Mouse (Mus musculus): ENCODE measurements around the gene Olfr1426. TPM values are rescaled to one million over a fixed set of nuclear protein-coding genes. Genes with fewer than 3 reads are reported as not detected.
"Not testable (repeated sequence)": the region's sequence is repeated elsewhere in the genome, so short reads cannot be mapped to it uniquely, and the experiment has no call there.

Olfr1426 gene
- polyA plus RNA-seq, 1 experiment from 2014 or later: not detected

DNA sequence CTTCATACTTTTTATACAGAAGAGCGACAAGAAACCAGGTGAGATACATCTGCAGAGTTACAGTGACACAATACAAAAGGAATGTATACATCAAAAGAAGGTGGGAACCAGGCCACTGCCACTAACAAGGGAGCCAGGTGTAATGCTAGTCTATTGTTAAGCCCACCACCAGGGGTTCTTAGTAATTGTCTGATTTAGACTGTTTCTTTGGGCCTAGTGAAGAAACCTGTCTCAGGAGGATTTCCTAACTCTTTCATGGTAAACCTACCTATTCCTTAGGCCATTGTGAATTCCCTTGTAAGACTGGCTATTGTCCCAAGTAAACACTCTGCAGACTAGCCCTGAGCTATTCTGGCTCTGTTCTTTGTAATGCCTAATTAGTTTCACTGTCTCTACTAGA, 22.3 kb downstream of the Olfr1426 start:
- 71% methylated on average over 1 of the region's 1 CpGs for WGBS
- not testable (repeated sequence) for H3K9ac ChIP-seq (ENCODE audit: low read length)

DNA sequence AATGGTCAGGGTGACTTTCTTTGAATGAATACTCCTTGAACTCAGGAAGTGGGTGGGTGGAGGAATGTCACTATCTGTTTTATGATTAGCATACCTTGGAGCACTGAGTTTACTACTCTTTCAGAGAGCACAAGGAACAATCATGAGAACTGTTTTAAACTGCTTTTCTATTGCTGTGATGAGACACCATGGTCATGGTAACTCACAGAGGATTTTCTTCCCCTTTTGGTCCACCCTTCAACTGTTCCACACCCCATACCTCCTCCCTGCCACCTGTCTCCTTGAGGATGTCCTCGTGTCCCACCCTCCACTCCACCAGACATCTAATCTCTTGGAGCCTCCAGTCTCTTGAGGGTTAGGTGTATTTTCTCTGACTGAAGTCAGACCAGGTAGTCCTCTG, 24.0 kb downstream of the Olfr1426 start:
- H3K4me3 ChIP-seq (ENCODE audit: low read depth, low read length); H3K27ac ChIP-seq (ENCODE audit: low read depth, low read length); H3K4me1 ChIP-seq (ENCODE audit: control insufficient read depth, insufficient read depth, low read length); H3K36me3 ChIP-seq (ENCODE audit: control insufficient read depth, insufficient read depth, low read length); DNase-seq (ENCODE audit: low spot score); H3K27me3 ChIP-seq (ENCODE audit: control insufficient read depth, insufficient read depth, low read length); H3K4me2 ChIP-seq (ENCODE audit: low read depth); H3K9ac ChIP-seq (ENCODE audit: low read length); ATAC-seq (ENCODE audit: insufficient read depth, low FRiP score, low TSS enrichment); H3K9me3 ChIP-seq (ENCODE audit: control insufficient read depth, low read length): not testable (repeated sequence)
- WGBS: 68% methylated on average over 1 of the region's 1 CpGs

More for the DNA sequence above, 22.3 kb downstream of the Olfr1426 start:
- not testable (repeated sequence) for H3K4me2 ChIP-seq (ENCODE audit: low read depth); H3K4me3 ChIP-seq (ENCODE audit: low read depth, low read length); H3K27ac ChIP-seq (ENCODE audit: low read depth, low read length); ATAC-seq (ENCODE audit: insufficient read depth, low FRiP score, low TSS enrichment); H3K9me3 ChIP-seq (ENCODE audit: control insufficient read depth, low read length); H3K36me3 ChIP-seq (ENCODE audit: control insufficient read depth, insufficient read depth, low read length); H3K4me1 ChIP-seq (ENCODE audit: control insufficient read depth, insufficient read depth, low read length); DNase-seq (ENCODE audit: low spot score); H3K27me3 ChIP-seq (ENCODE audit: control insufficient read depth, insufficient read depth, low read length)

DNA sequence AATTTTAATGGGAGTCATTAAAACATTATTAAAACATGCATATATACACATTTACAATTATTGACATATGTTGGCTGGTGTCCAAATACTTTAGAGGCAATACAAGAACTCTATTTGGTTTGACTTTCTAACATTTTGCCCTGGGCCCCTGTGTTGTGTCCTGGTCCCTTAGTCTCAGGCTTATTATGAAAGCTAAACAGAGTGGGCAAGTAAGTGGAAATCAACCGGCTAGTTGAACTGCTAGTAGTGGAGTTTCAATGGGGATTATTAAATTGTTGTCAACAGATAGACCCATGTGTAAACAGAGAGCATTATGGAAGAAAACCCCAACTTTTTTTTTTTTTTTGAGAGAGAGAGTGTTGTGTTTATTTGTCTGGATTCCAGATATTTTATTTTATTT, 29.2 kb downstream of the Olfr1426 start, which contains the start of gene Olfr1424:
Gene Olfr1424 (minus strand): TSS at position 101 of the 400 bp plus-strand sequence.
- 79% methylated on average over 1 of the region's 1 CpGs for WGBS
- H3K9me3 ChIP-seq (ENCODE audit: control insufficient read depth, low read length); H3K9ac ChIP-seq (ENCODE audit: low read length); H3K4me3 ChIP-seq (ENCODE audit: low read depth, low read length); DNase-seq (ENCODE audit: low spot score); H3K4me1 ChIP-seq (ENCODE audit: control insufficient read depth, insufficient read depth, low read length); H3K36me3 ChIP-seq (ENCODE audit: control insufficient read depth, insufficient read depth, low read length); H3K4me2 ChIP-seq (ENCODE audit: low read depth); H3K27ac ChIP-seq (ENCODE audit: low read depth, low read length); ATAC-seq (ENCODE audit: insufficient read depth, low FRiP score, low TSS enrichment); H3K27me3 ChIP-seq (ENCODE audit: control insufficient read depth, insufficient read depth, low read length): not testable (repeated sequence)

DNA sequence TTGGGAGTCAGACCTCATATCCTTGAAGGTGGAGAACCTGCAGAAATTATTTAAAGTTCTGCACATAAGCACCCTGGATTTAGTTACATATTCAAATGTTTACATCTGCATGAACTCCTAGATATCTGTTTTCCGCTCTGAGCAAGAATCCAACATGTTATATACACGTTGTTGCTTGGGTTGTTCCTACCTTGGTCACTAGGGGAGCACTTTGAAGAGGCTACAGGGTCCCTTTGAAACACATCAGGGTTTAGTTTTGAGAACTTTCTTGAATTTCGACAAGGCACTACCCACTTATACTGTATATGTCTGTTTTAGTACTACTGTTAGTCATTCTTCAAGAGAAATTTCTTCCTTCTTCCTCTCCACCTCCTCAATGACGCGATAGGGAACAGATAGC, 48.6 kb downstream of the Olfr1426 start:
- WGBS: 94% methylated on average over 5 of the region's 5 CpGs
- H3K4me2 ChIP-seq (ENCODE audit: low read depth): no peak overlapping the region
- no peak overlapping the region for H3K9ac ChIP-seq (ENCODE audit: low read length)
- no peaks in the 10 kb centered on the region for H3K36me3 ChIP-seq (ENCODE audit: control insufficient read depth, insufficient read depth, low read length)
- H3K4me1 ChIP-seq (ENCODE audit: control insufficient read depth, insufficient read depth, low read length): no peaks in the 10 kb centered on the region
- no peak overlapping the region for H3K27ac ChIP-seq (ENCODE audit: low read depth, low read length)
- no peak for ATAC-seq (ENCODE audit: insufficient read depth, low FRiP score, low TSS enrichment)
- H3K27me3 ChIP-seq (ENCODE audit: control insufficient read depth, insufficient read depth, low read length): no peaks in the 10 kb centered on the region
- no peak for DNase-seq (ENCODE audit: low spot score)
- no peaks in the 10 kb centered on the region for H3K9me3 ChIP-seq (ENCODE audit: control insufficient read depth, low read length)
- no peak overlapping the region for H3K4me3 ChIP-seq (ENCODE audit: low read depth, low read length)

DNA sequence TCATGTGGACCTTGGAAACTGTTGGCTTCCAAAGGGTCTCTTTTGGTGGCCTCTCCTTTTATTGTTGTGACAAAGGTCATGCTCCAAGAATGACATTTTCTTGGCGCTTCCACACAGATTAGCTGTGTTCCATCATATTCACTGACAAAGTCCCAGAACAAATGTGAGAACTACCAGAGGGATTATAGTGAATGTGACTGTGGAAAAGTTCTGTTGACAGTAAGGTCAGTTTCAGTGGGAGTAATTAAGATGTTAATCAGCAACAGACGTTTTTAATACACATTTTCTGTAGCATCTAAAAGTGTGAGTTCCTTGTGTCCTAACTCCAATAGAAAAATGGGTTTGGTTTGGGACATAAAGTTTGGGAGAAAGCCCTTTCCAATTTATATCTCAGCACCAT, 50.6 kb downstream of the Olfr1426 start, which contains the start of gene Olfr1423:
Gene Olfr1423 (minus strand): TSS at position 101 of the 400 bp plus-strand sequence.
- Histone ChIP-seq H3K4me1 (ENCODE audit: control insufficient read depth, insufficient read depth, low read length) (no peaks in the 10 kb centered on the region), H3K4me2 (ENCODE audit: low read depth) (no peak within 1 kb of the TSS), H3K27me3 (ENCODE audit: control insufficient read depth, insufficient read depth, low read length) (no peaks in the 10 kb centered on the region), H3K4me3 (ENCODE audit: low read depth, low read length) (no peak within 1 kb of the TSS), H3K27ac (ENCODE audit: low read depth, low read length) (no peak within 1 kb of the TSS), H3K9ac (ENCODE audit: low read length) (no peak within 1 kb of the TSS), H3K9me3 (ENCODE audit: control insufficient read depth, low read length) (no peaks in the 10 kb centered on the region), H3K36me3 (ENCODE audit: control insufficient read depth, insufficient read depth, low read length) (no peaks in the 10 kb centered on the region)
- WGBS: 80% methylated on average over 2 of the region's 2 CpGs
- no peak for ATAC-seq (ENCODE audit: insufficient read depth, low FRiP score, low TSS enrichment)
- no peak for DNase-seq (ENCODE audit: low spot score)

DNA sequence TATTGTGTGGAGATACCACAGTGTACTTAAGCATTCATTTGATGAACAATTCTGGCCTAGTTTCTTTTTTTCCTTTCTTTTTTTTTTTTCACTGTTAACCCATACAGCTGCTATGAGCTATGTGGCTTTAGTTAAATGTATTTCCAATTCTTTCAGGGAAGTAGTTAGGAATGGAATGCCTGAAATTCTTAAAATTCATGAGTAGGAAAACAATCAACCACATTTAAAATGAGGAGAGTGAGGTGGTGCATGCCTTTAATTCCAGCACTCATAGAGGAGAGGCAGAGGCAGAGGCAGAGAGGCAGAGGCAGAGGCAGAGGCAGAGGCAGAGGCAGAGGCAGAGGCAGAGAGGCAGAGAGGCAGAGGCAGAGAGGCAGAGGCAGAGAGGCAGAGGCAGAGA, 54.1 kb downstream of the Olfr1426 start:
- no peak overlapping the region for H3K4me3 ChIP-seq (ENCODE audit: low read depth, low read length)
- ATAC-seq (ENCODE audit: insufficient read depth, low FRiP score, low TSS enrichment): no peak

More for the DNA sequence above, 54.1 kb downstream of the Olfr1426 start:
- H3K27ac ChIP-seq (ENCODE audit: low read depth, low read length): no peak overlapping the region
- no peak overlapping the region for H3K9ac ChIP-seq (ENCODE audit: low read length)
- H3K9me3 ChIP-seq (ENCODE audit: control insufficient read depth, low read length): no peaks in the 10 kb centered on the region
- no peak overlapping the region for H3K4me2 ChIP-seq (ENCODE audit: low read depth)
- H3K4me1 ChIP-seq (ENCODE audit: control insufficient read depth, insufficient read depth, low read length): no peaks in the 10 kb centered on the region
- H3K27me3 ChIP-seq (ENCODE audit: control insufficient read depth, insufficient read depth, low read length): no peaks in the 10 kb centered on the region
- H3K36me3 ChIP-seq (ENCODE audit: control insufficient read depth, insufficient read depth, low read length): no peaks in the 10 kb centered on the region
- DNase-seq (ENCODE audit: low spot score): no peak

Other genes starting within 250 kb of the Olfr1426 start
- gene Olfr1418, start 230.9 kb downstream of the Olfr1426 start, polyA plus RNA-seq (2014; fragmentation: Nextera tagmentation; extraction: Ambion mirVana): not detected in 2 replicates
- not detected in 2 replicates for gene Olfr1419, start 216.9 kb downstream of the Olfr1426 start, polyA plus RNA-seq (2014; fragmentation: Nextera tagmentation; extraction: Ambion mirVana)
- not detected in 2 replicates for gene Olfr1420, start 205.4 kb downstream of the Olfr1426 start, polyA plus RNA-seq (2014; fragmentation: Nextera tagmentation; extraction: Ambion mirVana)
- 24.7 and 25.7 TPM in 2 replicates for gene Patl1, start 179.6 kb downstream of the Olfr1426 start, polyA plus RNA-seq (2014; fragmentation: Nextera tagmentation; extraction: Ambion mirVana)
- 6.6 and 6.7 TPM in 2 replicates for gene Osbp, start 126.1 kb downstream of the Olfr1426 start, polyA plus RNA-seq (2014; fragmentation: Nextera tagmentation; extraction: Ambion mirVana)
- not detected in 2 replicates for gene Olfr1423, start 50.7 kb downstream of the Olfr1426 start, polyA plus RNA-seq (2014; fragmentation: Nextera tagmentation; extraction: Ambion mirVana)
- gene Olfr1424, start 29.3 kb downstream of the Olfr1426 start, polyA plus RNA-seq (2014; fragmentation: Nextera tagmentation; extraction: Ambion mirVana): not detected in 2 replicates
- not detected in 2 replicates for gene Olfr1425, start 14.3 kb downstream of the Olfr1426 start, polyA plus RNA-seq (2014; fragmentation: Nextera tagmentation; extraction: Ambion mirVana)
- not detected in 2 replicates for gene Olfr1427, start 11.3 kb upstream of the Olfr1426 start, polyA plus RNA-seq (2014; fragmentation: Nextera tagmentation; extraction: Ambion mirVana)
- gene Olfr1428, start 23.9 kb upstream of the Olfr1426 start, polyA plus RNA-seq (2014; fragmentation: Nextera tagmentation; extraction: Ambion mirVana): not detected in 2 replicates
- gene Olfr76, start 31.2 kb upstream of the Olfr1426 start, polyA plus RNA-seq (2014; fragmentation: Nextera tagmentation; extraction: Ambion mirVana): not detected in 2 replicates
- gene Olfr1555-ps1, start 78.1 kb upstream of the Olfr1426 start, polyA plus RNA-seq (2014; fragmentation: Nextera tagmentation; extraction: Ambion mirVana): not detected in 2 replicates
- gene Olfr1431, start 108.6 kb upstream of the Olfr1426 start, polyA plus RNA-seq (2014; fragmentation: Nextera tagmentation; extraction: Ambion mirVana): not detected in 2 replicates
- not detected in 2 replicates for gene Olfr1432, start 140.6 kb upstream of the Olfr1426 start, polyA plus RNA-seq (2014; fragmentation: Nextera tagmentation; extraction: Ambion mirVana)
- gene Olfr262, start 149.6 kb upstream of the Olfr1426 start, polyA plus RNA-seq (2014; fragmentation: Nextera tagmentation; extraction: Ambion mirVana): not detected in 2 replicates
- gene Olfr235, start 169.0 kb upstream of the Olfr1426 start, polyA plus RNA-seq (2014; fragmentation: Nextera tagmentation; extraction: Ambion mirVana): not detected in 2 replicates
- not detected in 2 replicates for gene Olfr1434, start 187.8 kb upstream of the Olfr1426 start, polyA plus RNA-seq (2014; fragmentation: Nextera tagmentation; extraction: Ambion mirVana)
- not detected in 2 replicates for gene Olfr1436, start 207.1 kb upstream of the Olfr1426 start, polyA plus RNA-seq (2014; fragmentation: Nextera tagmentation; extraction: Ambion mirVana)
- not detected in 2 replicates for gene Olfr1437, start 233.1 kb upstream of the Olfr1426 start, polyA plus RNA-seq (2014; fragmentation: Nextera tagmentation; extraction: Ambion mirVana)
- not detected in 2 replicates for gene Olfr1438-ps1, start 243.9 kb upstream of the Olfr1426 start, polyA plus RNA-seq (2014; fragmentation: Nextera tagmentation; extraction: Ambion mirVana)